Mouse (Mus musculus): ENCODE measurements around the gene Pes1. TPM values are rescaled to one million over a fixed set of nuclear protein-coding genes. Genes with fewer than 3 reads are reported as not detected.
A peak's percentile ranks its signal among the peaks of the same experiment; 100 is the strongest.

Pes1 gene
- total RNA-seq, 1 experiment = 143 TPM

- peak; percentile 80 for DNase-seq (ENCODE audit: low read depth, low spot score)
- Histone ChIP-seq H3K9me3 (ENCODE audit: control insufficient read depth, insufficient read depth, low read depth, low read length) (no peaks in the 10 kb centered on the region), H3K4me1 (ENCODE audit: control insufficient read depth in 2 of 2, insufficient read depth in 2 of 2, low read length in 2 of 2, poor library complexity in 1 of 2) (peaks cover 0 to 7% of the 10 kb centered on the region in 2 experiments; a peak in 1 of 4 replicates), H3K27ac (ENCODE audit: insufficient read depth, low read depth, low read length, poor library complexity, severe bottlenecking) (peak overlapping the region; percentile 37), H3K4me3 (ENCODE audit: insufficient read depth in 1 of 2, low read depth in 1 of 2, low read length in 2 of 2, poor library complexity in 1 of 2, severe bottlenecking in 1 of 2) (peak overlapping the region; percentile 58 to 83), H3K9ac (ENCODE audit: insufficient read depth, low read depth, low read length, poor library complexity, severe bottlenecking) (peak overlapping the region; percentile 33), H3K36me3 (ENCODE audit: control insufficient read depth, insufficient read depth, low read length, poor library complexity, severe bottlenecking) (peaks cover 13% of the 10 kb centered on the region)
- no peak for TF ChIP-seq HCFC1 (IDR thresholded peaks at IDR 0.05; ENCODE audit: borderline replicate concordance, insufficient read depth, low read length)
- TF ChIP-seq ZC3H11A (IDR thresholded peaks at IDR 0.05; ENCODE audit: borderline replicate concordance, low read depth, low read length) = no peak
- TF ChIP-seq CHD2 (IDR thresholded peaks at IDR 0.05; ENCODE audit: low read depth, low read length) = no peak
- in situ Hi-C loops (cut with MboI; ENCODE audit: low sequenced_read_pairs in 2 of 2, unreplicated experiment in 2 of 2) = no loop called here
Observed at GRCm38 (mm10) chr11:3963155-3963554, 620 bp upstream of the Pes1 start.

- peak overlapping the region; percentile 96 for H3K9ac ChIP-seq (ENCODE audit: insufficient read depth, low read depth, low read length, poor library complexity, severe bottlenecking)
- peak overlapping the region; percentile 92 for H3K27ac ChIP-seq (ENCODE audit: insufficient read depth, low read depth, low read length, poor library complexity, severe bottlenecking)
- in situ Hi-C loops (cut with MboI; ENCODE audit: low sequenced_read_pairs in 2 of 2, unreplicated experiment in 2 of 2) = no loop called here
- peaks cover 24% of the 10 kb centered on the region for H3K36me3 ChIP-seq (ENCODE audit: control insufficient read depth, insufficient read depth, low read length, poor library complexity, severe bottlenecking)
- no peaks in the 10 kb centered on the region for H3K9me3 ChIP-seq (ENCODE audit: control insufficient read depth, insufficient read depth, low read depth, low read length)
- H3K4me1 ChIP-seq (ENCODE audit: control insufficient read depth in 2 of 2, insufficient read depth in 2 of 2, low read length in 2 of 2, poor library complexity in 1 of 2) = peaks cover 0 to 7% of the 10 kb centered on the region in 2 experiments; a peak in 1 of 4 replicates
- DNase-seq (ENCODE audit: low read depth, low spot score) = no peak
- TF ChIP-seq ZC3H11A (IDR thresholded peaks at IDR 0.05; ENCODE audit: borderline replicate concordance, low read depth, low read length) = no peak
- no peak for TF ChIP-seq ZNF384 (IDR thresholded peaks at IDR 0.05; ENCODE audit: low read depth, low read length)
- TF ChIP-seq MAFK (IDR thresholded peaks at IDR 0.05; ENCODE audit: insufficient read depth, low read depth, low read length) = no peak
- no peak for TF ChIP-seq CHD2 (IDR thresholded peaks at IDR 0.05; ENCODE audit: low read depth, low read length)
- no peak for TF ChIP-seq HCFC1 (IDR thresholded peaks at IDR 0.05; ENCODE audit: borderline replicate concordance, insufficient read depth, low read length)
- peak overlapping the region; percentile 83 to 99 for H3K4me3 ChIP-seq (ENCODE audit: insufficient read depth in 1 of 2, low read depth in 1 of 2, low read length in 2 of 2, poor library complexity in 1 of 2, severe bottlenecking in 1 of 2)
Observed at GRCm38 (mm10) chr11:3964416-3965172, 819 bp downstream of the Pes1 start.

- Histone ChIP-seq H3K36me3 (ENCODE audit: control insufficient read depth, insufficient read depth, low read length, poor library complexity, severe bottlenecking) (peaks cover 70% of the 10 kb centered on the region), H3K4me1 (ENCODE audit: control insufficient read depth in 2 of 2, insufficient read depth in 2 of 2, low read length in 2 of 2, poor library complexity in 1 of 2) (peaks cover 0 to 3% of the 10 kb centered on the region in 2 experiments; a peak in 1 of 4 replicates), H3K27ac (ENCODE audit: insufficient read depth, low read depth, low read length, poor library complexity, severe bottlenecking) (no peak overlapping the region), H3K4me3 (ENCODE audit: insufficient read depth in 1 of 2, low read depth in 1 of 2, low read length in 2 of 2, poor library complexity in 1 of 2, severe bottlenecking in 1 of 2) (no peak overlapping the region), H3K9ac (ENCODE audit: insufficient read depth, low read depth, low read length, poor library complexity, severe bottlenecking) (no peak overlapping the region), H3K9me3 (ENCODE audit: control insufficient read depth, insufficient read depth, low read depth, low read length) (no peaks in the 10 kb centered on the region)
- TF ChIP-seq CHD2 (IDR thresholded peaks at IDR 0.05; ENCODE audit: low read depth, low read length) (no peak), ZNF384 (IDR thresholded peaks at IDR 0.05; ENCODE audit: low read depth, low read length) (no peak), MAFK (IDR thresholded peaks at IDR 0.05; ENCODE audit: insufficient read depth, low read depth, low read length) (no peak), HCFC1 (IDR thresholded peaks at IDR 0.05; ENCODE audit: borderline replicate concordance, insufficient read depth, low read length) (no peak), ZC3H11A (IDR thresholded peaks at IDR 0.05; ENCODE audit: borderline replicate concordance, low read depth, low read length) (no peak)
- DNase-seq (ENCODE audit: low read depth, low spot score) = no peak
- in situ Hi-C loops (cut with MboI; ENCODE audit: low sequenced_read_pairs in 2 of 2, unreplicated experiment in 2 of 2) = no loop called here
Observed at GRCm38 (mm10) chr11:3969837-3970236, 6.1 kb downstream of the Pes1 start.

- H3K4me3 ChIP-seq (ENCODE audit: insufficient read depth in 1 of 2, low read depth in 1 of 2, low read length in 2 of 2, poor library complexity in 1 of 2, severe bottlenecking in 1 of 2) = no peak overlapping the region
- H3K9me3 ChIP-seq (ENCODE audit: control insufficient read depth, insufficient read depth, low read depth, low read length) = no peaks in the 10 kb centered on the region
- H3K36me3 ChIP-seq (ENCODE audit: control insufficient read depth, insufficient read depth, low read length, poor library complexity, severe bottlenecking) = peaks cover 76% of the 10 kb centered on the region
- no peak for DNase-seq (ENCODE audit: low read depth, low spot score)
- in situ Hi-C loops (cut with MboI; ENCODE audit: low sequenced_read_pairs in 2 of 2, unreplicated experiment in 2 of 2) = no loop called here
- peaks cover 0 to 3% of the 10 kb centered on the region in 2 experiments; a peak in 1 of 4 replicates for H3K4me1 ChIP-seq (ENCODE audit: control insufficient read depth in 2 of 2, insufficient read depth in 2 of 2, low read length in 2 of 2, poor library complexity in 1 of 2)
- no peak overlapping the region for H3K9ac ChIP-seq (ENCODE audit: insufficient read depth, low read depth, low read length, poor library complexity, severe bottlenecking)
- TF ChIP-seq ZC3H11A (IDR thresholded peaks at IDR 0.05; ENCODE audit: borderline replicate concordance, low read depth, low read length) = no peak
- no peak for TF ChIP-seq ZNF384 (IDR thresholded peaks at IDR 0.05; ENCODE audit: low read depth, low read length)
- no peak for TF ChIP-seq HCFC1 (IDR thresholded peaks at IDR 0.05; ENCODE audit: borderline replicate concordance, insufficient read depth, low read length)
- TF ChIP-seq MAFK (IDR thresholded peaks at IDR 0.05; ENCODE audit: insufficient read depth, low read depth, low read length) = no peak
- no peak for TF ChIP-seq CHD2 (IDR thresholded peaks at IDR 0.05; ENCODE audit: low read depth, low read length)
- no peak overlapping the region for H3K27ac ChIP-seq (ENCODE audit: insufficient read depth, low read depth, low read length, poor library complexity, severe bottlenecking)
Observed at GRCm38 (mm10) chr11:3970361-3970760, 6.6 kb downstream of the Pes1 start.

Measured in ES-E14 (cell line).